Mouse (Mus musculus) cortical plate, adult 2 months (tissue): ENCODE results near the gene Lpar3.

Source experiments
- CTCF ChIP-seq: fragments of 200-500 bp; IDR thresholded peaks from 2 replicates; pipeline ENCODE4 v1.5.1; 2011; ENCODE audit warnings: mild to moderate bottlenecking, control low read depth, low read length; ENCODE audit not compliant: insufficient read depth; ENCODE audit errors: extremely low read depth
- POLR2A ChIP-seq: fragments of 200-500 bp; IDR thresholded peaks from 2 replicates; pipeline ENCODE4 v1.6.1; 2011; ENCODE audit warnings: mild to moderate bottlenecking, low read length, control low read depth; ENCODE audit not compliant: insufficient read depth; ENCODE audit errors: extremely low read depth

GRCm38 (mm10) chr3:146198803-146199481 is 21.8 kb upstream of the Lpar3 start:
- TF ChIP-seq CTCF (no peak), POLR2A (no peak)
